Mouse (Mus musculus): ENCODE results near the gene Supt6.
A peak's percentile ranks its signal among the peaks of the same experiment; 100 is the strongest.

Gene Supt6

DNA sequence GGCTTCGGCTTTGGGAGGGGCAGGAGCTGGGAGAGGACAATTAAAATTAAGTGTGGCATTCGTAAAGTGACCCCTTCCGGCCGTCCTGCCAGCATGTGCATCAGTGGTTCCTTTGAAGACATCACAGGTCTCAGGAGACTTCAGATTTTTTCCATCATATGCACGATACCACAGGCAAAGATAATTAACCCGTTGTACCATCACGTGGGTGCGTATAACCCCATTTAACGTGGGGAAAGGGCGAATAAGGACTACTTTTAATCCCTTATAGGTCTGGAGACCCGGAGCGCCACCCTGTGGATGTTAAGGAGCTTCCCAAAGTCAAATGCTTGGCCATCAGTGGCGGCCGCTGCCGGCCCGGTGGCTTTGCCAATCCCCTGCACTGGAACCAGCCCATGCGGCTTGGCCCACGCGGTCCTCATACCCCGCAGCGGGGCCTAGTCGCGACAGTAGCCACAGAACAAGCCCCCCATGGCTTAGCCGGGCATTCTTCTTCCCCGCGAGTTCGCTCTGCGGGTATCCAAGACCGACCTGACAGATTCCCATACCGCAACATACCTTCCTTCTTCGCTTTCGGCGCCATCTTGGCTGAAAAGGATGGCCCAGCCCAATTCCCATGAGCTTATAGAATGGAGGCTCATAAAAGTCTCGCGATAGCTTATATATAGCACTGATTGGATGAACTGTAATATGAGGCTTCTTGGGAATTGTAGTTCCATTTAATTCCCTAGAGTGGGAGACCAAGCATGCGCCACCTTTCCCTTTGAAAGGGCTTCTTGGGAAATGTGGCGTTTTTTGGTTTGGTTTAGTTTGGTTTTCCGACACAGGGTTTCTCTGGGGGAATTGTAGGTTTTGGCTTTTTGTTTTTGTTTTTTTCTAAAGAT, 62.6 kb downstream of the Supt6 start, which contains the start of gene Rpl23a:
TSS of gene Rpl23a (minus strand) at position 624 of the 884 bp plus-strand sequence.
- DNase-seq (ENCODE audit: low read depth, low spot score): peak; percentile 98

DNA sequence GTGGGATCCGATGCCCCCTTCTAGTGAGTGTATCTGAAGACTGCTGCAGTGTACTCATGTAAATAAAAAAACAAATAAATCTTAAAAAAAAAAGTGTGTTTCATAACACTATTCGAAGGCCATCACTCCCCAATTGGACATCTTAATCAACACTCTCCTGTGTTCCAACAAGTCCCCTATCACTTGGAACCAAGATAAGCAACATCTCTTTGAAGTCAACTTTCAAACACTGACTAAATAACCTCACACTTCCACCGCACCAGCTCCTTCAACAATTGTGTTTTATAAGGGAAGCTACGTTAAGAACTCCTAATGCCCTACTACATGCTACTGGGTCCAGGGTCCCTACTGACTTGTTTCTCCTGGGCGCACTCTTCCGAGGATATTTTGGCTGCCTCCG, 63.3 kb downstream of the Supt6 start:
- no peak for DNase-seq (ENCODE audit: low read depth, low spot score)

DNA sequence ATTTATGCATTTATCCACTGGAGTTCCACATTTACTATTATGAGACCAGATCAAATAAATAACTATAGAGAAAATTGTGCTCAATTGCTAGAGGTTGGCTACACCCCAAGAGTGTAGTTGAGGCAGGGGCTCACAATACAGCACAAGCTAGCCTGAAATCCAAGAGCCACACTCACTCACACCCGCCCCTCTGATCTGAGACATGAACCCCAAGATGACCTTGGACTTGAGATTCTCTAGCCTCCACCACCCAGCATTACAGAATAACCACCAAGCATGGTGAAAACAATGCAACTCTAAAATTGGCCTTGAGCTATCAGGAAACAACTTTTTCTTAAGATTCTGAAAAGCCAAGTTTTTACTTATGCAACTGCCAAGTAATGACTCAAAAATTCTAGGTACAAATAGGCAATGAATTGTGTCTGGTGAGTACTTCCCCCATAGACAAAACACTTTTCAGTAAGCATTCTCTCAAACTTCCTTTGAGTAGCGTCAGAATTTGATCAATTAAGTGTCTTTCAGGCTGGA, 63.9 kb downstream of the Supt6 start:
- DNase-seq (ENCODE audit: low read depth, low spot score): no peak

DNA sequence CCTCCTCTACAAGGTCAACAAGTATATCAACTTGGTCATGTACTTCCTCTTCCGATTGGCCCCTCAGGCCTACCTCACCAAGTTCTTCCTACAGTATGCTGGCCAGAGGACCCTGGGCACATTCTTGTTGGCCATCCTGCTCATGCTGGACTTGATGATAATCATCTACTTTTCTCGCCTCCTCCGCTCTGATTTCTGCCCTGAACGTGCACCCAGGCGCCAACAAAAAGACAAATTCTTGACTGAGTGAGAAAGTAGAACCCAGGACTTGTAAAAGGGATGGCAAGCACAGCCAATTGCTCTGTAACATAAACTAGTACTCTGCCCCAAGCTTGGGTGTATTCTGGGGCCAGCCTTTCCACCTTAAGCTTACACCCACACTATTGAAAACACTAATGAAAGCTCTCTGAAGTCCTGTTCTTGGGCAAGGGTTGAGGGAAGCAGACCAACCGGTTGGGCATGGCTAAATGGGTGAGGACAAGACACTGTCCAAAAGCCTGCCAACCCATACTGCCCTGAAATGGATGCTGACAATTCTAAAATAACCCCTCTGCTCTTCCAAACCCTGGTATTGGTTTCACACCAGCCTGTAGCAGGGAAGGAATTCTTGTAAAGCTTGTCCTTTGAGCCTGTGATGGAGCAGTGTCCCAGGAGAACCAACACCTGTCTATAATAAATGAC, 65.6 kb downstream of the Supt6 start:
- no peak for DNase-seq (ENCODE audit: low read depth, low spot score)

DNA sequence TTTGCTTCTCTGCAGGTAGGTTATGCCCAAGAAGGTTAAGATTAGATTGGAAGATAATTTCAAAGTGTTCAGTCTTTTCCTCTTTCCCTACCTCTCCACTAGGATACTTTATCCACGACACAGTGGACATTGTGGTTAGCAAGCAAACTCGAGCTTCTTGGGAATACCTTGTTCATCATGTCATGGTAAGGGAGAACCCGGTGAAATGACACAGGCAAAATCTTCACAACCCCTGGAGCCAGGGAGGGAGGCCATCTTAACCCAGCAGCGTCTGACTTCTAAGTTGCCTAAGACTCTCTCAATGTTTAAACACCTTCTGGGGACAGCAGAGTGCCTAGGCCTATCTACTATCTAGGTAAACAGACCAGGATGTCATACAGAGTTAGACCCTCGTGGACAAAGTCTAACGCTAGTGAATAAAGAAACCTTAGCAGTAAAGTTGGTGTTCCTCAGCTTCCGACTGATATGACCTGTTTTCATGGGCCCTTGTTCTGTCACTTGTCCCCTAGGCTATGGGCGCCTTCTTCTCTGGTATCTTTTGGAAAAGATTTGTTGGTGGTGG, 66.3 kb downstream of the Supt6 start:
- DNase-seq (ENCODE audit: low read depth, low spot score): no peak

DNA sequence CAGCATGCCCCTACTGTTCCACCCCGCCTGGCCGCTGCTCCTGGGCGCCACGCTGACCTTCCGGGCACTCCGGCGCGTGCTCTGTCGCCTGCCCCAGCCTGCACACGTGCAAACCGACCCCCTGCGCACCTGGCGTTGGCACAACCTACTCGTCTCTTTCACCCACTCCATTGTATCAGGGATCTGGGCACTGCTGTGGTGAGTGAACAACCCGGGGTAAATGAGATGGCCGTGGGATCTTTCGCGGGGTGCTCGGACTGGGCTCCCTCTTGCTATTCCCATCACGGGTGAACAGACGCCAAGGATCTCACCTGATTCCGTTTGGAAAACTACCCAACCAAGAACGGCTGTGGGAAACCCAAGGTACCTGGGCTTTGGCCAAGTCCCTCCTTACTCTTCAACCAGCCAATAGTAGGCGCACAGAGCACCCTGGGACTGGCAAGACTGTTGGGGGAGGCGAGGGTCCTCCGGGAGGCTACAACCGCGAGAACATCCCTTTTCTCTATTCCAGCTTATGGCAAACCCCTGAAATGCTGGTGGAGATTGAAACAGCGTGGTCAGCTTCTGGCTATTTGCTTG, 66.8 kb downstream of the Supt6 start:
- DNase-seq (ENCODE audit: low read depth, low spot score): peak; percentile 90

DNA sequence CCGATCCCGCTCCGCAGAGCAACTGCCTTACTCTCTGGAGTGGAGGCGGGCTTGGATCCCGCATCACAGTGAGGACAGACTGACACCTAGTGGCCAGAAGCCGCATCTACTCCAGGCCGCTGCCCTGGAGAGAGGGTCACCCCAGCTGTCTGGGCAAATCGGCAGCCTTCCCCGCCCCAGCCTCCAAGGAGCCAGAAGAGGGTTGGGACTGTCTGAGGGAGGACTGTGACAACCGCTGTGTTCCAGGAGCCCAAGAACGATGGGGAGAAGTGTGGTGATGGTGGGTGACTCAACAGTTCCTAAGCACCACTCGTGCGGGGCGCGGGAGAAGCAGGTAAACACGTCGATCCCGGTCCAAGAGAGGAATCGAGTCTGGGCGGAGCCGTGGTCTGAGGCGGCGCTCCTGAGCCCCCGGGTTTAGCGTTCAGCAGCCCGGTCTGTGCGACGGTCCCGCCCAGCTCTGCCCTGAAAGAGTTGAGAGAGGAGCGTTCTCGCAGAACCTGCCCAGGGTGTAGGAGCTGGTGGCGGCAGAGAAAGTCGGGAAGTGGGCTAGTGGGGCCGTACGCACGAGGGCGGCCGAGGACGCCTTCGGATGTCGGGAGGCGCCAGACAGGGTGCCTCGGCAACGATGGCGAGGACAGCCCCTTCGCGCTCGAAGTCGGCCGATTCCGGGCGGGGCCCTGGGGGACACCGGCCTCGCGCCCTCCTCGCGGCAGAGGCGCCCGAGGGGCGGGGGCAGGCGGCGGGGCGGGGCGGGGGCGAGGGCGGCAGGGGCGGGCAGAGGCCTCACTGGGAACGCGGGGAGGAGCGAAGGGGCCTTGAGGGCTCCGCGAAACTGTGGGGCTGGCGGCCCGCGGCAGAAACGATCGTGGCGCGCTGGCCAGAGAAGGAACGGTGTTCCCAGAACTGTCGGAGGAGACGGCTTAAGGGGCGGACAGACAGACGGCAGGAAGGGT, 67.6 kb downstream of the Supt6 start:
- peak; percentile 95 for DNase-seq (ENCODE audit: low read depth, low spot score)

DNA sequence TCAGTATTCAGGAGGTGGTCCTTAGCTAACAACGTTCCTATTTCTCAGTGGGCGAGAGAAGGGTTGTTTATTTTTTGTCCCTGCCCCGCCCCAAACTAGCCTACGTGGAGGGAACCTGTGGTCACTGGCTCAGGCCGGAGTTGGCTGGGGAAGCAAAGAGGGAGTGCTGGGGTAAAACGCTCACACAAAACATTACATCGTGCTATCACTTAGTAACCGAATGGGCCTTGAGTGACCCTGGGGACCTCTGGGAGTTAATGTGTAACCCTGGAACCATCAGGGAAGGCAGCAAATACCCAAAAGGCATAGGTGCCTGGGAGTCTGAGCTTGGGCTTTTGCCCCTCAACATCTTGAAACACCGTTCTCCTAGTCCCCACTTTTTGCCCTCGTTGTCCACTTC, 68.3 kb downstream of the Supt6 start:
- no peak for DNase-seq (ENCODE audit: low read depth, low spot score)

DNA sequence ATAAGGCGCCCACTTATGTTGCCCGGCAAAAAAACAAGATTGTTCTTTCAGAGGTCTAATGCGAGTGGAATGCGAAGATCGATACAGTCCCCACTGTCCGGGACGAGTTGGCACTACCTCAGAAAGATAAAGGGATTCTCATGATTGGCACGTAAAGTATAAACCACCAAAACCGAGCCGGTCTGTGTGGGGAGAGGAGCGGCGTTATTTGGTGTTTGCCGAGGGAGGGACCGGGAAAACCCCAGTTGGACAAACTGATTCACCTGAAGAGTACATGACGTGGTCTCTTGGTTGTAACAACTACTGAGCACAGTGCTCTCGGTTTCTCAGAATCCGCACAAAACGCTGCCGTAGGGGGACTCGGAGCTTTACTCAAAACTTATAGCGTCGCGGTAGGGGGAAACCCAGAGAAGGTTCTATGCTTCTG, 68.9 kb downstream of the Supt6 start:
- DNase-seq (ENCODE audit: low read depth, low spot score): no peak

DNA sequence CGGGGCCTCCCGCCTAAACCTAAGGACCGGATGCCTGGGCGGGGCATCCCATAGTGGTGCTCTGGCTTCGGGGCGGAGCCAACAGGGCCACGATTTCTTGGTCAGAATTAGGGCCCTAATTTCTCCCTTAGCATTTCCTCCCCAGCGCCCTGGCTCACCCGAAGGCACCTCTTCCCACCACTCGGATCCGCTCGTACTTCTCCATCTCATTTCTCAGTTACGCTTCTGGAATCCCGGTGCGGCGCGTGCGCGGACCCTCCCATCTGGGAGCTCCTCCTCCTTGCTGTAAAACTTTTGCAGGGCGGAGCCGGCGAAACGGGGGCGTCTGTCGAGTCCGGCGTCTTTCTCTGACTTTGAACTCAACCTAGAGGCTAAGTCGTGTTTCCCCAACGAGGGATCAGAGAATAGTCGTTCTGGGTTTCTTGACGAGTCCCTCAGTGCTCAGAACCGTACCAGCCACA, 69.4 kb downstream of the Supt6 start, which contains the start of the genes Nek8 and Tlcd1:
TSS of gene Nek8 (minus strand) at position 274 of the 461 bp plus-strand sequence.
TSS of gene Tlcd1 (plus strand) at position 310 of the 461 bp plus-strand sequence.
- DNase-seq (ENCODE audit: low read depth, low spot score): peak; percentile 89

DNA sequence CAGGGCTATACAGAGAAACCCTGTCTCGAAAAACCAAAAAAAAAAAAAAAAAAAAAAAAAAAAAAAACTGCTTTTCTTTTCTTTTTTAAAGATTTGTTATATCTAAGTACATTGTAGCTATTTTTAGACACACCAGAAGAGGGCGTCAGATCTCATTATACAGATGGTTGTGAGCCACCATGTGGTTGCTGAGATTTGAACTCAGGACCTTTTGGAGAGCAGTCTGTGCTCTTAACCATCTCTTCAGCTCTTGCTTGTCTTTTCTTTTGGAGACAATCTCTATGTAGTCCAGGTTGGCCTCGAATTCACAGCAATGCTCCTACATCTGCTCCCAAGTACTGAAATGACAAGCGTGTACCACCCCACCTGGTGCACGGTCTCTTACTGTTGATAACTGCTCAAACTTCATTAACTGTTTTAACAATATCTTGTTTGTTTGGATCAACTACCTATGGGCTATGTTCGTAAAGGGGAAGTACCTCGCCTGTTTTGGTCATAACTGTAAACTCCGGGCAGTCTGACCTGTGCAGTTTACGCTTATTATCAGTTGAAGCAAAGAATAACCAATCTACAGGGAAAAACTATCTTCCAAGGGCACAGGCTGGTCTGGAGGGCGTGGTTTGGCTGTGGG, 69.9 kb downstream of the Supt6 start:
- no peak for DNase-seq (ENCODE audit: low read depth, low spot score)

DNA sequence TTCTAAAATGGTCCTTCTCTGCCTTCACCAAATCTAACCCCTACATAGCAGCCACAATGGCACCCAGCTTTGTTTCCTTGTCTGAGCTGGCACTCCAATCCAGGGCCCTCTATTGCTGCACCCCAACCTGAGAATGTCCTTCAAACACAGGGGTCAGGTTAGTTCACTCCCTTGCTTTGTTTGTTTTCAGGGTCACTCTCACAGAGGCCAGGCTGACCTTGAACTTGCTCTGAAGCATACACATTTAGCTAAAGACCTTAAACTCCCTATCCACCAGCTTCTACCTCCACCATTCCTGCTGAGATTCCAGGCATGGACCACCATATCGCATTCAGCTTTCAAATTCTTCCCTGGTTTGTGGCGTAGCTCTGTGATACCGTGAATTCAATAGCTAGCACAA, 71.3 kb downstream of the Supt6 start:
- no peak for DNase-seq (ENCODE audit: low read depth, low spot score)

DNA sequence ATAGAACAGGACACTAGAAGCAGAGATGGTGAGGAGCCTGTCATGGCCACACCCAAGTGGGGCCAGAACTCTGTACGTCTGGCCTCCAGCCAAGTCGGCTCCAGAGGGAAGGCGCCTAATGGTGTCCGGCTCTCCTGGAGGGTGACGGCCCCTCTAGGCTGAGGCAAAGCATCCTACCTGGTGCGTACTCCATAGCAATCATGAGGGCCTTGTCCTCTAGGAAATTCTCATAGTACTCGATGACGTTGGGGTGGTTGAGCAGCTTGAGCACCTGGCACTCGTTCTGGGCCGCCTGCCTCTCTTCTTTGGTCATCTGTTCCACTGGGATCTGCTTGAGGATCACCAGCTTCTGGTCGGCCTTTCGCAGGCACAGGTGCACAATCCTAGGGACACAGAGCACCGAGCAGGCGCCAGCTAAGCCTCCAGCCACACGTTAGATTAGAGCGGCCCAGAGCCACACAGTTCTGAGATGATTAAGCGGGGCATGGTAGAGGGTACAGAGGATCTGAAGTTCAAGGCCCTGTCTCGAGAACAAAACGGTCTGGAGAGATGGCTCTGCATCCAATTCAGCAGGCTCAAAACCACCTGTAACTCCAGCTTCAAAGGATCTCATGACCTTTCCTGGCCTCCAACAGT, 72.9 kb downstream of the Supt6 start:
- DNase-seq (ENCODE audit: low read depth, low spot score): no peak

DNA sequence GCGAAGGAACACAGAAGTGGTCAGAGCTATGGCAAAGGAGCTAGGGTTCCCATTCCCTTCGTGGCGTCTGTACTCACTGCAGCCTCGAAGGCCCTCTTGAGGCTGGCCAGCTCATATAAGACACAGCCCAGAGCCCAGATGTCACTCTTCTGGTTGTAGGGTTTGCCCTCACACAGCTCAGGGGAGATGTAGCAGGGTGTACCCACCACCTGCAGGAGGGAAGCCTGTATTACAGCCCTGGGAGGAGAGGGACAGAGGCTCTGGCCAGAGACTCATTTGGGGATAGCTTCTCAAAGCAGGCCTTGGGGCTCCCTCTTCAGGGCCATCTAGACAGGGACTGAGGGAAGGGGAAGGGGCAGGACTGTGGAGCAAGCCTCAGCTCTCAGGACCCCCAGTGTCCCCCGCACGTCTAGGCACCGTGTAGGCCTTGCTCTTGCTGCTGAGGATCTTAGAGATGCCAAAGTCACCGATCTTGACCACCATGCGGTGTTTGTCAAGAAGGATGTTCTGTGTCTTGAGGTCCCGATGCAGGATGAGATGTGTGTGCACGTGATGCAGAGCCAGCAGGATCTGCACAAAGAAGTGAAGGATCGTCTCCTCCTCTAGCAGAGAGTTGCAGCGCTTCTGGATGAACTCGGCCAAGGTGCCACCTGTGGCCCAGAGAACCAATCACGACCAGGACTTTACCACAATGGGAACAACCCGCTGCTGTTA, 73.6 kb downstream of the Supt6 start:
- peak; percentile 73 for DNase-seq (ENCODE audit: low read depth, low spot score)

DNA sequence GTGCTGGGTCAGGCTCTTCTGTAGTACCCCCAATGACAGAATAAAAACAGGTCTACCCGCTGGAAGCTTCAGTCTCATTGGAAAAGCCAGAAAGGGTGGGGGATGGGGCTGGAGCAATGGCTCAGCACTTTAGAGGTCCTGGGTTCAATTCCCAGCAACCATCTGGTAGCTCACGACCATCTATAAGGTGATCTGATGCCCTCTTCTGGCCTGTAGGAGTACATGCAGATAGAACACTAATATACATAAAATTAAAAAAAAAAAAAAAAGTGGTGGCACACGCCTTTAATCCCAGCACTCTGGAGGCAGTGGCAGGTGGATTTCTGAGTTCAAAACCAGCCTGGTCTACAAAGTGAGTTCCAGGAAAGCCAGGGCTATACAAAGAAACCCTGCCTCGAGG, 74.5 kb downstream of the Supt6 start:
- peak; percentile 85 for DNase-seq (ENCODE audit: low read depth, low spot score)

DNA sequence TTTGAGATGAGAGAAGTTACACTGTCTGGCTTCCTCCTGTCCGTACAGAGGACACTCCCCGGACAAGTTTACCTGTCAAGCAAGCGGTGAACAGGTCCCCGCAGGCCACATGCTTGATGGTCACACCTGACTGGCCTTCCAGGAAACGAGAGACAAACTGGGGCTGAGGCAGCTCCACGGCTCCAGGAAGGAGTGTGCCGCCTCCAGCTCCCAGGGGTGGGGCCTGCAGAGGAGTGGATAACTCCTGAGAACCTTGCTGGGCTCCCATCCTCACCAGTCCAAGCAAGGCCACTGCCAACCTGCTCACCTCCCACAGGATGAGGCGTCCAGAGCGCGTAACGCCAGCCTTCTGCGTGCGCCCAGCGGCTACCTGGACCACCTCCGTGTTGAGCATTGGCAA, 75.5 kb downstream of the Supt6 start:
- DNase-seq (ENCODE audit: low read depth, low spot score): no peak

DNA sequence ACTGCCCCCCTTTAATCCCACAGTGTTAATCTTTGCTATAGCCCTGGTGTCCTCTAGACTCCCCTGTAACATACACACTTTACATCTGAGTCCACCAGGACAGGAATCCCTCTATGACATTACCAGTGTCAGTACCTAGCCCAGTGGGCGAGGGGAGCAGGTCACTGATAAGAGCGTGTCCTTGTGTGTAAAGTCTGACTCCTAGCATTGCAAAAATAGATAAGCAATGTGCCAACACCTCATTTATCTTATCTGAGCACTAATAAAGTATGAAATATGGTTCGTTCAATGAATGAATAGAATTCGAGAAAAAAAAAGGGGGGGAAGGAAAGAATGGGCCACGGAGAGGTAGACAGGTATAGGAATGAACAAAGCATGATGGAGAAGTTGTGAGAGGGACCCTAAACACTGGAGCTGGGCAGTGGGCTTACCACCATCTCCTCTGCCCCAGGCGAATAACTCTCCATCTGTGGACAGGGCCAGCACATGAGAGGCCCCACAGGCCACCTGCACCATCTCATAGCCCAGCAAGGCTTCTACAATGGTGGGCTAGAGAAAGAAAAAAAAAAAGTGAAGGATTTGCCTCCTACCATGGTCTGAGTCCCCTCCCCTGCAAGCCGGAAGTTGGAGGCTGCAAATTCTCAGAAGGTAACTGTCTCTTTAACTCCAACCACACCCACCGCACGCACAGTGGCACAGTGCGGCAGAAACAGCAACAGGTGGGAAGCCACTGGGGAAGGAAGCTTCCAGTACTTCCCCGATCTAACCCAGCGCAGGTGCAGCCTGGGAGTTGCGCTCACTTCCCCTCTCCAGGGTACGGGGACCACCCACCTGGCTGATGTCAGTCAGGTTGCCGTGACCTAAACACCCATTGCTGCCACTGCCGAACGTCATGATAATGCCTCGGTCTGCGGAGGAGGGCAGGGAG, 77.0 kb downstream of the Supt6 start:
- DNase-seq (ENCODE audit: low read depth, low spot score): peak; percentile 74
